Mouse (Mus musculus) frontal cortex, postnatal 10 days (tissue): ENCODE measurements at regions not wholly inside any gene's neighbourhood (a gene's known extent, or its start where the extent isn't known, plus 50 kb on each side); places are given as distances from the start of the nearest gene placed in this dataset.

ENCODE experiments used
- DNase-seq, 2 experiments: peaks; one replicate each; pipeline ENCODE4 v3.0.0; 2022; ENCODE audit warnings: low spot score in 2 of 2, mixed read lengths in 1 of 2

DNA sequence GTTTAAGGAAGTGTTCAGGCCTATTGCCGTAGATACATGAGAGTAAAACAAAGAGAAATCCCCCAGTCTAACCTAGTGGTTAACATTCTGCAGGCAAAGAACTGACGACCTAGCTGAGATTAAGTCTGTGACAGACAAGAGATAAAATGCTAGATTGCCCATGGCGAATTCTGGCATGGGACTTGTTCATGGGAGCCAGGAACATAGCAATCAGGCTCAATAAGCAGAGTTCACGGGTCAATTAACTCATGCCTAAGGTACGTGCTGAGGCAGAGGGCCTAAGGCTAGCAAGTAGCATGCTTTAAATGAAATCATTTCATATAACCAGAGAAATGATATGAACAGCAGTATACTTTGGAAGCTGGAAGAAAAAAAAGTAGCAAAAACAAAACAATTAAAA, 1119.2 kb upstream of the Adgrl2 start:
- no peak for DNase-seq

DNA sequence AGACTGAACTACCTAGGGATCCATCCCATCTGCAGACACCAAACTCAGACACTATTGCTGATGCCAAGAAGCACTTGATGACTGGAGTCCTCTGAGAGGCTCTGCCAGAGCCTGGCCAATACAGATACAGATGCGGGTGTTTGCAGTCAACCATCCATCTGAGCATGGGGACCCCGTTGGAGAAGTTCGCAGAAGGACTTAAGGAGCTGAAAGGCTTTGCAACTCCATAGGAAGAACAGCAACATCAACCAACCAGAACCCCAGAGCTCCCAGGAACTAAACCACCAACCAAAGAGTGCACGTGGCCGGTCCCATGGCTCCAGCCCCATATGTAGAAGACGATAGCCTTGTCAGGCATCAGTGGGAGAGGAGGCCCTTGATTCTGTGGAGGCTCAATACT, 1121.9 kb upstream of the Adgrl2 start:
- DNase-seq: no peak

DNA sequence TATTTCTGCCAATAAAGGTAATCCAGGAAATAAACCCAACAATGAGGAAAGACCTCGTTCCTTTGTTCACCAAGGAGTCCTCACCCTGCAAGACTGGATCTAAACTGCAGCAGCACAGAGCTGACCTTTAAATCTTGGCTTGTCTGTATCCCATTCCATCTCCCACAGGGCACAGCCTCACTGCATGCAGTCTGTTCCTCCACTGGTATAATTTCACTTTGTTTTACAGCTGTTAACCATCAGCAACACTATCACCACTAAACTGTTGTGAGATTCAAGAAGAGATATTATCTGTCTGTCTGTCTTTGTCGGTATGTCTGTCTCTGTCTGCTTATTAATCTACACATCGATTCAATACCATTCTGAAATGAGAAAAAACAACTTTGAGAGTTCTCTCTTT, 1129.5 kb upstream of the Adgrl2 start:
- no peak for DNase-seq

DNA sequence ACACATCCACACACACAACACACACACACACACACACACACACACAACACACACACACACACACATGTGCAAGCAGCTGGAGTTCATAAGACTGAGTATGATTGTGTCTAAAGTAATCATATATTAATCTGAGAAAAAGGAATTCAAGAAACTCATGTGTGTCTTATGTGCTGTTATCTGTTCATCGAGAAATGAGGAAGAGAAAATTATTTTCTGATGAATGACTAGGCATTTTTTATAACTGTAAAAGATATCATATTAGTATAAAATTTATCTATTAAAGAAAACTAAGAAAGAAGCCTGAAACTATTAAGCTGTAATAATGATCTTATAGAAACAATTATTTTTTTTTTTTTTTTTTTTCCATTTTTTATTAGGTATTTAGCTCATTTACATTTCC, 1156.3 kb upstream of the Adgrl2 start:
- no peak for DNase-seq

DNA sequence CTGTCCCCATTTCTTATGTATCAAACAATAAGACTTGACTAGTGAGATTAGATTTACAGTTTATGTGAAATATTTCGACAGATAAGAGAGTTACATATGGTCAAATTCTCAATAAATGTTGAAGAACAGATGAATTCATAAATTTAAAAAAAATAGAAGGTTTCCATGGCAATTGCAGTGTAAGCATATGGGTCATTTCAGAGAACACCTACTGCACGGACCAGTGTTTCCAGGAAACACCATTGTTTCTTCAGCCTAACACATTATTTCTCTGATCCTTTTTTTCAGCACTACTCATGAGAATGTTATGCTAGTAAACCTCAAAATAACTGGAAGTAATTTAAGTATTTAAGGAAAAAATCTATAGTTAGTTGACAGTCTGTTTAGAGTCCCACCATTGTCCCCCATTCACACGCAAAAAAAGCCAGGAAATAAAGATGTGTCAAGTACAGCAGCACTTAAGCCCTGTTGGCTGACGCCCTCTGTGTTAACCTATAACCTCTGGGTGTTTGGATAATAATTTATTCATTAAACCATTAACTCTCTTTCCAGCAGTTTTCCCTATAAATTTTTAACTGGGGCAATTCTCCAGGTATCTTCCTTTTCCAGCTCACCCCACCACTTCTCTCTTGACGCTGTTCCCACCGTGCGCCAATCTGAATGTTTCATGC, 1160.9 kb upstream of the Adgrl2 start:
- no peak for DNase-seq

DNA sequence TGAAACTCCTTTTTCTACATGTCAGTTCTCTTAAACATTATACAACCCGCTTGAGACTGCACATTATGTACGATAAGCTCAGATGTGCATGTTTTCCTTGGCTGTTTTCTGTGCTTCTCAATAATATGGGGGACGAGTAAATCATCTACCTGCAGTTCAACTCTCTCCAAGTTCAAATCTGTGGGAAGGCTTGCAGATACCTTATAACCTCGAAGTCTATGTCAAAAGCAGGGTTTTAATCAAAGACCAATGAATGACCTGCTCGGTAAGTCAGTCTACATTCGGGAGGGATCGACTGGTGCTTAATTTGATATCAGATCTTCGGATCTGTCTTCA, 1161.4 kb upstream of the Adgrl2 start:
- no peak for DNase-seq

DNA sequence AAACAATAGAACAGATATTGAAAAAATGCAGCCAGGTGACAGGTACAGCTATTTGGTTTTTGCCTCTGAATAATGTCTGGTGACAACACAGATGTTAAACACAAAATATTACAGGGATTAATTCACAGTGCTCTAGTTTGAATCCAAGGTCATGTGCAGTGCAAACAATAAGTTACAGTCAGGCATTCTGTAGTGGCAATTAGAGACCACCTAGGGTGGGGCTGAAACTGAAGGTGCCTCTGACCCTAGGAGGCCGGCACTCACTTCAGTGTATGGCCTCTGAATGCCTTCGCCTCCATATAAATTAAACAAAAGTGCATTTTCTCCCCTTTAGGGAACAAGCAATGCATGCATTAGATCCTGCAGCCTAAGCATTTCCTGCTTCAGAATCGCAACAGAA, 1162.5 kb upstream of the Adgrl2 start:
- DNase-seq: no peak

DNA sequence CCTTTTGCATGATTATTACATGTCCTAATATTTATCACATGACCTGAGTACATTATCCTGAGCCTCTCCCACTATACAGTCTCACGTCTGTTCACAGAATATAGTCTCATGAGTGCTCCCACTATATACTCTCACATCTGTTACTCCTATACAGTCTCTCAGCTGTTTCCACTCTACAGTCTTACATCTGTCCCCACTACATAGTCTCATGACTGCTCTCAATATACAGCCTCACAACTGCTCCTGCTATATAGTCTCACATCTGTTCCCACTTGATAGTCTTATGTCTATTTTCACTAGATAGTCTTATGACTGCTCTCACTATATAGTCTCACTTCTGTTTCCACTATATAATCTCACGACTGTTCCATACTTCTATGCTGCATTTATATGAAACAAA, 1195.5 kb upstream of the Adgrl2 start:
- no peak for DNase-seq

DNA sequence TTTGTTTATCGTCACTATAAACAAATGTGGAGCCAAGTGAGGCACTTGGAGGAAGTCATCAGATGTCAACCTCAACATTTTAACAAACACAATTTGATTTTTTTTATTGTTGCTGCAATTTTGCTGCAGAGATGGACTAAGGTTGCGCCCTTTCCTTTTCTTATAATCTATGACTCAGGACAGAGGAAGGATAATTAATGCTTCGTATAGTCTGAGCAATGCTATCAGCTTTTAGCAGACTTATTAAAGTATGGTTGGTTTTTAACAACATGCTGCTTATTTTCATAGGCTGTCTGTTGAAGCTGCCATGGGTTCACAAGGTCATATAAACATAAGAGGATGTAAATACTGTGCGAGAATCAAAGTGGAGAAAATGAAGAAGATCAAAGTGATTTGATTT, 1202.8 kb upstream of the Adgrl2 start:
- no peak for DNase-seq

DNA sequence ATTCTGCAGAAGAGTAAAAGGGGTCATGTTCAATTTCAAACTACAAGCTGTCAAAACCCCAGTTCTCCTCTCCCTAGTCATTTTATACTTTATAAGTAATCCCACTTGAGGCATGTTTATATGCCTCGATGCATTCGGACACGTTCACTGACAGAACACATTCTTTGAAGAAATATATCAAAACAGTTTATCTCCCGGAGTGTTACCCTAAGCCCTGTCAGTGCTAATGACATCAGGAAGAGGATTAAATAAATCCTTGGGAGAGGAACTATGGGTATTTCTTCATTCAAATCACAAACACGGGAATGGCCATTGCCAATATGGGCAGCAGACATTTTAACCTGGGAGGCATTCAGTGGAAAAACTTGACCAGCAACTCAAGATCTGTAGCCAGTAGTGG, 1208.1 kb upstream of the Adgrl2 start:
- no peak for DNase-seq

DNA sequence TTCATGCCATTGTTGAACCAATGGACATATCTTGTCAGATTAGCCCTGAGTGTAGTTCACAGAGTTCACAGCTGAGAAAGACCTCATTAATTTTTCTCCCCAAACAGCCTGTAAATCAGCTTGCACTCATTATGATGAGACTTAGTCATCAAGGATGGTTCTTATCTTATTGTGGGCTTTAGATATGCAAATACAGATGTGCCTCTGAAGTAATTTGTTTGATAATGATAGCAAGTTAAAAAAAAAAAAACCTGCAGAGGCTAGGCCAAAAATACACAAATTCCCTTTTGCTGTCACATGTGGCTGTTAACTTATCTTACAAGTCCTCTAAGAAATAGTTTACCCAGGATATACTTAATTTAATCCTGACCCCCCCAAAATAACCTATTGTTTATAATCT, 1215.5 kb upstream of the Adgrl2 start:
- DNase-seq: no peak

DNA sequence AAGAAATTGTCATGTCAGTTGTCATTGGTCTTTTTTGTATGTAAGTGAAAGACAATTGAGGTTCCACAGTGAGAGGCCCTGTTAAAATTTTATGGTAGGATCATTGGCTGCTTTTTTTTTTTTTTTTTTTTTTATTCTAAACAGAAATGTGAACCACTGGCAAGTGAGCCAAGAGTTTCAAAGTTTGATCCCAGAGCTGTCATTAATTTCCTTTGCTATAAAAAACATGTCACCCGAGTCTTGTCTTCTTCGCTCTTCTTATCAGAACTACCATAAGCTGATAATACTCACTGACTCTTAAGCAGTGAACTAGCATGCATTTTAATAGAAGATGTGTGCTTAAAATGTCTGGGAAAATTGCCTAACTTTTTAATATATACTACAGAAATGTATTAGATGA, 1204.4 kb upstream of the Adgrl4 start:
- DNase-seq: no peak

DNA sequence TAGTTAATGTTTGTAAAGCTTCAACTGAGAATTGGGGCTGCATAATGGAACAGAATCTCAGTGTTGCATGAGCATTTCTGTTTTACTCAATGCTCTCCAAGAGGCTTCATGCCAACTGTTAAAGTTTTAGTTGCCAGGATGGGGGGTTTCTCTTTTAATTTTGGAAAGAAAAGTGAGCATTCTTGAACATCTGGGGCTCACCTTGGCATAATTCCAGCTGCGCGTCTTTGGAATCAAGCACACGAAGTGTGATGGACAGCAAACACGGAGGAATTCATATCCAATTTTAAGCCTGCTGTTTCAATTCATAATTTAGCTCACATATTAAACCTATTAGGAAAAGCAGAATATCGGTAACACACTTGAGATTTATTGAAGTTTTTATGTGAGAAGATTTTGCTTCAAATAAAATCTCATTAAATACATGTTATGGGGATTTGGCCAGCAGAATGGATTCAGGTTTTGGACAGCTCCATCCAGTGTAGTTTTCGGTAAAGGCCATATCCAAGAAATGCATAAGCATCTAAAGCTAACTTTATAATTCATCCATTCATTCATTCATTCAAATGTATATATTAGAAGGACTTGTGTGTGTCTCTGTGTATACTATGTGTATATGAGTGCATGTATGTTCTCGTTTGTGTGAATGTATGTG, 1200.6 kb upstream of the Adgrl4 start:
- DNase-seq: no peak

DNA sequence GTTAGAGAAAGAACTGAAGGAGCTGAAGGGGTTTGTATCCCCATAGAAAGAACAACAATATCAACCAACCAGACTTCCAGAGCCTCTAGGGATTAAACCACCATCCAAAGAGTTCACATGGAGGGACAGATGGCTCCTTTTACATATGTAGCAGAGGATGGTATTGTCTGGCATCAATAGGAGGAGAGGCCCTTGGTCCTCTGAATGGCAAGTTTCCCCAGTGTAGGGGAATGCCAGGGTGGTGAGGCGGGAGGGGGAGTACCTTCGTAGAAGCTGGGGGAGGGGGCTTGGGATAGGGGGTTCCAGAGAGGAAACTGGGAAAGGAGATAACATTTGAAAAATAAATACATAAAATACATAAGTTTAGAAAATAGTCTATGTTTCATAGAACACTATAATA, 1162.6 kb upstream of the Adgrl4 start:
- DNase-seq: no peak

DNA sequence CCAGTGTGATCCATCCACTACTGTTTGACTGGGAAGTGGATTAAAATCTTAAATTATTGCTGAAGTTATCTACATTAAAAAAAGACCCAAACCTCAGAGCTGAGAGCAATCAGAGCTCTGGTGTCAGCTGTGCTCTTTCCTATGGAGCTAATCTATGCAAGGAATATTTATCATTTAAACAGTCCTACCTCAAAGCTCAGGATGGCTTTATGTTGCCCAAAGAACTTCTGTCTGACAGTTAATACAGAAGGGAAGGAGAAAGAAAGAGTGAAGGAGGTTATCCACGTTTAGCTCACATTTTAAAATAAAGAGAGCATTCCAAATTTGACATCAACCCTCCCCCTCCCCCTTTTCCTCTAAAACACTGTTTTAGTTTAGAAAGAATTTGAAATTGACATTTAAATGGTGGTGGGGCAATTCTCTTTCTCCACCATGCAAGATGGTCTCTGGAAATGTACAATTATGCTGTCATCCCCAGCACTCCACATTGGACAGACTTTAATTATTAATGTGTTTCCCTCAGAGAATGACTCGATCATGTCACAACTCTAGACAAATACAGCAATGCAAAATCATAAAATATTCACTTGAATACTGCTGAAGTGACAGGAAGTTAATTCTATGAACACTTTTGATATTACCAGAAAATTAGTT, 1141.5 kb upstream of the Adgrl4 start:
- DNase-seq: no peak

DNA sequence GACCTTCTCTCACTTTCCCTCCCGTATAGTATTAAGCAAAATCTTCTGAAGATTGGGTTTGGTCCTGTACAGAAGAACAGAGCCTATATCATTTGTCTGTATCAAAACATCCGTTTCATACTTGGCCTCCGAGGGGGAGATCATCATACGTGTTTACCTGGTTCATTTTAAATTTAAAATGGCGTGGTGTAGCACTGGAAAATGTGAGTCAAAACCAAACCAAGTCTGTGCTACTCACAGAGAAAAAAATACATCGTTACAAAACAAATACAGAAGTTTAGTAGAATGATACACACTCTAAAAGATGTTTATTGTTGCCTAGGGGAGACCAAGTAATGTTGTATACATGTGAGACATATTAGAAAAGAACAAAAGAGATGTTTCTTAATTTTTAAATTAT, 1108.9 kb upstream of the Adgrl4 start:
- DNase-seq: no peak

DNA sequence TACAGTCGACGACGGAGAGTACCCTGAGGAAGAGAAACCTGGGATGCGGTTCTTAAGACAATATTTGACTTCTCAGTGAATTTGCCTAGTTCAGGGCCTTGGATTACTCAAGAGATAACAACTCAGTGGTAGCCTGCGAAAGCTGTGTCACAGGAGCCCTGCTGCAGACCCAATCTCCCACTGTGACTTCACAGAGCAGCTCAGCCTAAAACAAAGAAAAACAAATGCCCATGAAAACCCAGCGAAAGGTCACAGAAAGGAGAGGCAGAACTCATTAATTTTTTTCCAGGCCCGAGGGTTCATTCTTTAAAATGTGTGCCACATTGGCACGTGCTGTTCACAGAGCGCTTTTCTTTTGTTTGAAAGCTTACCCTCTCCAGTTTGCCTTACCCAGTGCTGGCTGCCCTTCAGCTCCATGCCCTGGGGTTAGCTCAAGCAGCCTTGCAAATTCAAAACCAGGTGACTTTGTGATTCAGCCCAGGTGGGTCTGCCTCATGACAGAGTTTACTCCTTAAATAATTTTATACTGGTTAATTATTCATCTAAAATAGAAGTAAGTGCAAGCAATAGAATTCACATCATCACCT, 1085.5 kb upstream of the Adgrl4 start:
- DNase-seq: no peak

DNA sequence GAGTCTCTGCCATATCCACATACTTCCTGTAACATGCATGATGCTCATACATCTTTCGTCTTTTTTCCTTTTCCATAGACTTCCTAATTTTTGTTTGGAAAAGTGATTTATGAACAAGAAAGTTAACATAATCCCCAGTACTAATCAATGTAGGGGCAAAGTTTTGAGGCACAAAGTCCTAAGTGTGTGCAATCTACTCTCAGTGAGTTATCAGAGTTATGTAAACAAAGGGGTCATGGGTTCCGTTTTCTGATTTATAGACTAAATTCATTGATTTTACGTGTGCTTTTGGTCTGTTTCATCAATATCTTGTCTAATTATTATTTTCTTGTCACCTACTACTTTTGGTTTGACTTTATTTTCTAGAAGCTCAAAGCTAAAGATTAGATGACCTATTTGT, 1071.9 kb upstream of the Adgrl4 start:
- no peak for DNase-seq

DNA sequence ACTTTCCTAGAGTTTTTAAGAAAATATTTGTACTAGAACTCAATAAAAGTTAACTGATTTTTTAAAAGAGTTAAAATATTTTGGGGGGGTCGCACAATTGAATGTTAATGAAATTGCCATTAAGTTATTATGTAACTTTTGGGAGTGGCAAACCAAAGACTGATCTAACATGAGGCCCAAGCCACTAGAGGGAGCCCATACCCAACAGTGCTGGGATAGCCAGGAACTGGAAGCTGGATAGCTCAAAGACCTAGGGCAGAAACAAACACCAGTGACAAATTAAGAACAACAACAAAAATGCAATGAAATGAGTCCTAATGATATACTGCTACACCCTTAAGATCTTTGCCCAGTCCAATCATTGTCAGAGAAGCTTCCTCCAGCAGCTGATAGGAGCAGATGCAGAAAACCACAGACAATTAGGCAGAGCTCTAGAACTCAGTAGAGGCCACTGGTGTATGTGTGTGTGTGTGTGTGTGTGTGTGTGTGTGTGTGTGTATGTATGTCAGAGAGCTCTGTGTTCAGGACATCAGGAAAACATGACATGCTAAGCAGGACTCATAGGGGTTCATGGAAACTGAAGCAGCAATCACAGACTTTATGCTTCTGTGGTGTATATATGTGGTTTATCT, 1052.6 kb upstream of the Adgrl4 start:
- DNase-seq: peak in 1 of 2 experiments; percentile 12

DNA sequence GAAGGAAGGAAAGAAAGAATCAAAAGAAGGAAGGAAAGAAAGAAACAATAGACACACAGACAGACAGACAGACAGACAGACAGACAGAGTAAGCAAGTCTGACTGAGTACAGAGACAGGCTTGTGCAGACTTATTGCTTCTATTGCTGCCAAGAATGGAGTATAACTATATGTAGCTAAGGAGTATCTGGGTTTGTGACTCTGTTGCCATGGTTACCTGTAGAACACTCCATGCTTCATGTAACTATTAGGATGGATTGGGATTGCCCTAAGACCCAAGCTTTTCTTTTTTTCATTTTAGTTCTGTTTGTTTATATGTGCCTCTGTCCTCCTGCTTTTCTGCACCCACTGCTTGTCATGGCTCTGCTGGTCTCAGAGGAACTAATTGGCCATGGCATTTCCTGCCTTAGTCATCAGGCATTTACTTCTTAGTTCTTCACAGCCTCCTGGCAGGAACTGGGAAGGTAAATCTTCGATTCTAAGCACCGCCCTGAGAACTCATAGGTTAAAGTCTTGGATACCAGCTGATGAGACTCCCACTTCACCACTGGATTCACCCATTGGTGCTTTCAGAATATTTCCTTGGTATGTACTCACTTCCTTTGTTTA, 1035.9 kb upstream of the Adgrl4 start:
- DNase-seq: no peak

DNA sequence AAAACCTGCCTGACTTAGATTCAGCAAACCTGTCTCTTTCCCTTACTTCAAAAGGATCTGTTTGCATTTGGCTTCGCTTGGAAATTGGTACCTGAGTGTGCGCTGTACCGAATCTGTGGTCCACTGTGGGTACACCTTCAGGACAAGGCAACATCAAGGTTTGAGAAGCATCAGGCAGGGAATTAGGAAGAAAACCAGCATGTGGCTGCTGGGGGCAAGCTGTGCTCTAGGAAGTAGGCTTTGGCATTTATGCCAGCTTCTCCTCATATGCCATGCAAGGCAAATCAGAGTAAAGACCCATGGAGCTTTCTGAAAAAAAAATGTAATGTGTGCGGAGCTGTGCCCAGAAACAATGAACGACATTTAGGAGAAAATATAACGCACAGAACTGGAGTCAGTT, 1031.6 kb upstream of the Adgrl4 start:
- no peak for DNase-seq

DNA sequence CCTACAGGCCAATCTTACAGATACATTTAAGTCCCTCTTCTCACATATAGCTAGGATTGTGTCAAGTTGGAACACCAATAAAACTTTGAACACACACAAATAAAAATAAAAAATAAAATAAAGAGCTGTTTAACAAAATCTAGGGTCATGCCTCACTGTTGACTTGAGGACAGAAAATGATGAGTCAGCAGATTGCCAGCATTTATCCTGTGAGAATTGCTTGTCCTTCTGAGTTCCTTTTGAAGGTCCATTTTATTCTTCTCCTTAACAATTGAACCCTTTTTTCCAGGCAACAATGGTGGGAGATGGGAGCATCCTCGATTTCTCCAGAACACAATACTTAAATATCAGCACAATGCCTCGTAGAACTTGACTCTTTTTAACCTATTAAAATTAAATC, 1022.4 kb upstream of the Adgrl4 start:
- DNase-seq: no peak
